Mouse (Mus musculus): ENCODE measurements at regions not wholly inside any gene's neighbourhood (a gene's known extent, or its start where the extent isn't known, plus 50 kb on each side); places are given as distances from the start of the nearest gene placed in this dataset.

DNA sequence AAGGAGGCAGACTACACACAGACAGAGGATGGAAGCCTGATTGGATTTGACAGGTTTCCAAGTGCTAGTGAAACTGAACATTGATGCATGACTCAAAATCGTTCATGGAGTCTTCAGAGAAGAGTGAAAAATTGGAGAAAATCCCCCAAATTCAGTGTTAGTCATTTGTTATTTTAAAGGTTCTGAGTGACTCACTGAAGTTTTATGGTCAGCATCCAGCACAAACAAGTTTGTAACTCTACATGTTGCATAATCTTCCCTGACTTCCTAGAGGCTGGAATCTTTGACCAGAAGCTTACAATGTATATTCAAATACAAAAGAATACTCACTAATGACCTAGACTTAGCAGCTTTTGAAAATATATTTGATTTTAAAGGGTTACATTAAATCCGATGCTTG, 224.3 kb upstream of the Pot1a start:
- 87% methylated on average over 2 of the region's 2 CpGs for WGBS

GRCm38 (mm10) chr6:26015388-26015787, 206.3 kb upstream of the Pot1a start:
- Histone ChIP-seq H3K36me3 (ENCODE audit: control insufficient read depth, insufficient read depth, low read length) (no peaks in the 10 kb centered on the region), H3K4me1 (replicated peaks; ENCODE audit: control insufficient read depth, insufficient read depth, low read length) (no peaks in the 10 kb centered on the region), H3K4me3 (ENCODE audit: low read depth, low read length) (no peak overlapping the region), H3K9ac (ENCODE audit: low read depth, low read length) (no peak overlapping the region), H3K27me3 (ENCODE audit: control insufficient read depth, insufficient read depth, low read length) (no peaks in the 10 kb centered on the region), H3K27ac (ENCODE audit: low read depth, low read length) (no peak overlapping the region), H3K4me2 (replicated peaks; ENCODE audit: low read depth, low read length) (no peak overlapping the region), H3K9me3 (ENCODE audit: control insufficient read depth, low read length) (no peaks in the 10 kb centered on the region)
- no peak for ATAC-seq (ENCODE audit: low FRiP score)
- 84% methylated on average over 6 of the region's 6 CpGs for WGBS
- no peak for DNase-seq (ENCODE audit: low spot score)

More for the DNA sequence above, 224.3 kb upstream of the Pot1a start:
- Histone ChIP-seq H3K4me3 (ENCODE audit: low read depth, low read length) (no peak overlapping the region), H3K9ac (ENCODE audit: low read depth, low read length) (no peak overlapping the region), H3K27ac (ENCODE audit: low read depth, low read length) (no peak overlapping the region), H3K36me3 (ENCODE audit: control insufficient read depth, insufficient read depth, low read length) (no peaks in the 10 kb centered on the region), H3K4me2 (replicated peaks; ENCODE audit: low read depth, low read length) (no peak overlapping the region), H3K27me3 (ENCODE audit: control insufficient read depth, insufficient read depth, low read length) (no peaks in the 10 kb centered on the region), H3K9me3 (ENCODE audit: control insufficient read depth, low read length) (no peaks in the 10 kb centered on the region), H3K4me1 (replicated peaks; ENCODE audit: control insufficient read depth, insufficient read depth, low read length) (no peaks in the 10 kb centered on the region)
- DNase-seq (ENCODE audit: low spot score), result no peak
- ATAC-seq (ENCODE audit: low FRiP score), result no peak

DNA sequence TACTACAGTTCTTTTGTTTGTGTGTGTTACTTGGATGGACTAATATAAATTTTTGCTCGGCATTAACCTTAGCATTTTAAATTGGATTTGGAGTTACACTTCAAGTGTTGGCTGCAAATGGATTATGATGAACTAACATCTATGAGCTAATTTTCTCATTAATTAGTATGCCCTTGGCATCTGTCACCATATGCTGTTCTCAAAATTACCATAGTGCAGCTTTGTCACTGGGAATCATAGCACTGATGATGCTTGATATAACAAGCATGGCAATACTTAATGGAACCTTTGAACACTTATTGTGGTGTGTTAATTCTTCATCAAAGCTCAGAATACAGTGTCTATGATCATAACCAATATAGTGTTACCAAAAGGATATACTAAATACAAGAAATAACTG, 185.0 kb upstream of the Pot1a start:
- DNase-seq (ENCODE audit: low spot score), result no peak
- 87% methylated on average over 1 of the region's 1 CpGs for WGBS
- H3K36me3 ChIP-seq (ENCODE audit: control insufficient read depth, insufficient read depth, low read length), result no peaks in the 10 kb centered on the region
- H3K27me3 ChIP-seq (ENCODE audit: control insufficient read depth, insufficient read depth, low read length), result no peaks in the 10 kb centered on the region
- H3K4me2 ChIP-seq (replicated peaks; ENCODE audit: low read depth, low read length), result no peak overlapping the region
- H3K9ac ChIP-seq (ENCODE audit: low read depth, low read length), result no peak overlapping the region
- H3K4me1 ChIP-seq (replicated peaks; ENCODE audit: control insufficient read depth, insufficient read depth, low read length), result no peaks in the 10 kb centered on the region
- H3K9me3 ChIP-seq (ENCODE audit: control insufficient read depth, low read length), result no peaks in the 10 kb centered on the region
- no peak overlapping the region for H3K4me3 ChIP-seq (ENCODE audit: low read depth, low read length)
- no peak for ATAC-seq (ENCODE audit: low FRiP score)
- no peak overlapping the region for H3K27ac ChIP-seq (ENCODE audit: low read depth, low read length)

- no peak overlapping the region for H3K4me2 ChIP-seq (replicated peaks; ENCODE audit: low read depth, low read length)
- no peak for ATAC-seq (ENCODE audit: low FRiP score)
These were observed 169.3 kb upstream of the Pot1a start for GRCm38 (mm10) chr6:25978171-25978847.

GRCm38 (mm10) chr6:25965452-25965851, 156.4 kb upstream of the Pot1a start:
- WGBS, result 84% methylated on average over 3 of the region's 3 CpGs
- H3K4me2 ChIP-seq (replicated peaks; ENCODE audit: low read depth, low read length), result no peak overlapping the region
- H3K9ac ChIP-seq (ENCODE audit: low read depth, low read length), result no peak overlapping the region
- ATAC-seq (ENCODE audit: low FRiP score) (no peak), DNase-seq (ENCODE audit: low spot score) (no peak)
- H3K36me3 ChIP-seq (ENCODE audit: control insufficient read depth, insufficient read depth, low read length), result no peaks in the 10 kb centered on the region
- no peaks in the 10 kb centered on the region for H3K9me3 ChIP-seq (ENCODE audit: control insufficient read depth, low read length)
- no peak overlapping the region for H3K27ac ChIP-seq (ENCODE audit: low read depth, low read length)
- no peaks in the 10 kb centered on the region for H3K4me1 ChIP-seq (replicated peaks; ENCODE audit: control insufficient read depth, insufficient read depth, low read length)
- no peak overlapping the region for H3K4me3 ChIP-seq (ENCODE audit: low read depth, low read length)
- H3K27me3 ChIP-seq (ENCODE audit: control insufficient read depth, insufficient read depth, low read length), result no peaks in the 10 kb centered on the region

More at GRCm38 (mm10) chr6:25978171-25978847, 169.3 kb upstream of the Pot1a start:
- Histone ChIP-seq H3K36me3 (ENCODE audit: control insufficient read depth, insufficient read depth, low read length) (no peaks in the 10 kb centered on the region), H3K27me3 (ENCODE audit: control insufficient read depth, insufficient read depth, low read length) (no peaks in the 10 kb centered on the region), H3K9me3 (ENCODE audit: control insufficient read depth, low read length) (no peaks in the 10 kb centered on the region), H3K27ac (ENCODE audit: low read depth, low read length) (no peak overlapping the region), H3K4me1 (replicated peaks; ENCODE audit: control insufficient read depth, insufficient read depth, low read length) (no peaks in the 10 kb centered on the region), H3K4me3 (ENCODE audit: low read depth, low read length) (no peak overlapping the region), H3K9ac (ENCODE audit: low read depth, low read length) (no peak overlapping the region)
- no peak for DNase-seq (ENCODE audit: low spot score)
- 80% methylated on average over 4 of the region's 4 CpGs for WGBS

- WGBS, result 90% methylated on average over 10 of the region's 10 CpGs
- no peak overlapping the region for H3K9ac ChIP-seq (ENCODE audit: low read depth, low read length)
These were observed 122.1 kb upstream of the Pot1a start for GRCm38 (mm10) chr6:25931148-25931553.

DNA sequence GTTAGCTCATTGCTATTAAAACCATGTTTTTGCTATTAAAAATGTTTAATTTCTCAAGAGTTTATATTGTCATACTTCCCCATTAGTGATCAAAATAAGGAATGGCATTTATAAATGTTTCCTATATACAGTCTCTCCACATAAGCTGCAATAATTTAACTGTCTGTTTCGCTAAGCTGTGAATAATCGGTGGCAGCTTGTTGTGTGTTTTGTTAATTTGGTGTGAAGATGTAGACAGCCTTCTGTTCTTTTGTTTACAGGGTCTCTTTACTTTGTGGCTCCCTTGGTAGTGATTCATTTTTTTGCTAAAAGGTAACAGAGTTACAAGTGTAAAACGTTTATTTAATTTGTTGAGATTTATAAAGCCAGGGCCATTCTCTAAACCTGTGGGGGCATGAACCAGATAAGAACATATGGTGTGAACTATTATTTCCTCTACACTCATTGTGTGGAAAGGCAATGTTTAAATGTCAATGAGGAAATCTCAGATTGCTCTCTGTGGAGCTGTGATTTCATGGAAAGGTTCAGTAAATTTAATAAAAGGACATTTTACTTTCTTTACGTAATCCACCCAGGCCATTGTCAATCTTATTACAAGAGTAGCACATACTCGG, 108.9 kb upstream of the Pot1a start:
- H3K9ac ChIP-seq (ENCODE audit: low read depth, low read length), result no peak overlapping the region
- DNase-seq (ENCODE audit: low spot score) (no peak), ATAC-seq (ENCODE audit: low FRiP score) (no peak)

More at GRCm38 (mm10) chr6:25931148-25931553, 122.1 kb upstream of the Pot1a start:
- ATAC-seq (ENCODE audit: low FRiP score), result no peak
- H3K27ac ChIP-seq (ENCODE audit: low read depth, low read length), result no peak overlapping the region
- no peak overlapping the region for H3K4me2 ChIP-seq (replicated peaks; ENCODE audit: low read depth, low read length)
- H3K4me1 ChIP-seq (replicated peaks; ENCODE audit: control insufficient read depth, insufficient read depth, low read length), result no peaks in the 10 kb centered on the region
- H3K4me3 ChIP-seq (ENCODE audit: low read depth, low read length), result no peak overlapping the region
- no peaks in the 10 kb centered on the region for H3K36me3 ChIP-seq (ENCODE audit: control insufficient read depth, insufficient read depth, low read length)
- no peak for DNase-seq (ENCODE audit: low spot score)
- H3K9me3 ChIP-seq (ENCODE audit: control insufficient read depth, low read length), result no peaks in the 10 kb centered on the region
- H3K27me3 ChIP-seq (ENCODE audit: control insufficient read depth, insufficient read depth, low read length), result no peaks in the 10 kb centered on the region

GRCm38 (mm10) chr6:25914122-25914521, 105.1 kb upstream of the Pot1a start:
- Histone ChIP-seq H3K9me3 (ENCODE audit: control insufficient read depth, low read length) (no peaks in the 10 kb centered on the region), H3K4me2 (replicated peaks; ENCODE audit: low read depth, low read length) (no peak overlapping the region), H3K27ac (ENCODE audit: low read depth, low read length) (no peak overlapping the region), H3K36me3 (ENCODE audit: control insufficient read depth, insufficient read depth, low read length) (no peaks in the 10 kb centered on the region), H3K4me3 (ENCODE audit: low read depth, low read length) (no peak overlapping the region), H3K9ac (ENCODE audit: low read depth, low read length) (no peak overlapping the region), H3K4me1 (replicated peaks; ENCODE audit: control insufficient read depth, insufficient read depth, low read length) (no peaks in the 10 kb centered on the region), H3K27me3 (ENCODE audit: control insufficient read depth, insufficient read depth, low read length) (no peaks in the 10 kb centered on the region)
- 88% methylated on average over 2 of the region's 2 CpGs for WGBS
- DNase-seq (ENCODE audit: low spot score) (no peak), ATAC-seq (ENCODE audit: low FRiP score) (no peak)

More for the DNA sequence above, 108.9 kb upstream of the Pot1a start:
- no peak overlapping the region for H3K4me3 ChIP-seq (ENCODE audit: low read depth, low read length)
- no peak overlapping the region for H3K4me2 ChIP-seq (replicated peaks; ENCODE audit: low read depth, low read length)
- H3K27me3 ChIP-seq (ENCODE audit: control insufficient read depth, insufficient read depth, low read length), result no peaks in the 10 kb centered on the region
- no peak overlapping the region for H3K27ac ChIP-seq (ENCODE audit: low read depth, low read length)
- H3K4me1 ChIP-seq (replicated peaks; ENCODE audit: control insufficient read depth, insufficient read depth, low read length), result no peaks in the 10 kb centered on the region
- no peaks in the 10 kb centered on the region for H3K9me3 ChIP-seq (ENCODE audit: control insufficient read depth, low read length)
- WGBS, result 63% methylated on average over 5 of the region's 5 CpGs
- no peaks in the 10 kb centered on the region for H3K36me3 ChIP-seq (ENCODE audit: control insufficient read depth, insufficient read depth, low read length)

GRCm38 (mm10) chr6:25899944-25900343, 90.9 kb upstream of the Pot1a start:
- Histone ChIP-seq H3K27ac (ENCODE audit: low read depth, low read length) (no peak overlapping the region), H3K36me3 (ENCODE audit: control insufficient read depth, insufficient read depth, low read length) (no peaks in the 10 kb centered on the region), H3K4me3 (ENCODE audit: low read depth, low read length) (no peak overlapping the region), H3K4me2 (replicated peaks; ENCODE audit: low read depth, low read length) (no peak overlapping the region), H3K27me3 (ENCODE audit: control insufficient read depth, insufficient read depth, low read length) (no peaks in the 10 kb centered on the region), H3K9me3 (ENCODE audit: control insufficient read depth, low read length) (no peaks in the 10 kb centered on the region), H3K9ac (ENCODE audit: low read depth, low read length) (no peak overlapping the region), H3K4me1 (replicated peaks; ENCODE audit: control insufficient read depth, insufficient read depth, low read length) (no peaks in the 10 kb centered on the region)
- ATAC-seq (ENCODE audit: low FRiP score) (no peak), DNase-seq (ENCODE audit: low spot score) (no peak)

Data from hindbrain, embryonic 11.5 days (tissue).